Mouse (Mus musculus) brown adipose tissue, adult 24 weeks (tissue): ENCODE measurements around the gene Pcnp. TPM values are rescaled to one million over a fixed set of nuclear protein-coding genes. Genes with fewer than 3 reads are reported as not detected.
A peak's percentile ranks its signal among the peaks of the same experiment; 100 is the strongest.

Source experiments
- H3K27ac ChIP-seq: fragments of 200-500 bp; replicated peaks from 2 replicates; pipeline ENCODE4 v1.5.1; 2012; ENCODE audit warnings: low read depth, mild to moderate bottlenecking, low read length
- H3K4me1 ChIP-seq: fragments of 200-500 bp; 2 replicates; pipeline ENCODE4 v1.6.1; 2012; ENCODE audit warnings: low read length, mixed read lengths; ENCODE audit not compliant: control insufficient read depth, insufficient read depth, insufficient read length
- H3K4me3 ChIP-seq: fragments of 200-500 bp; 2 replicates; pipeline ENCODE4 v1.5.1; 2012; ENCODE audit warnings: low read depth, mild to moderate bottlenecking, low read length, moderate library complexity; ENCODE audit not compliant: insufficient read depth
- polyA plus RNA-seq: library from polyadenylated mRNA; stranded (reverse); fragments of >200 nt; gene quantifications from 2 replicates; pipeline ENCODE4 v1.2.4, GENCODE M21; 2012; ENCODE audit not compliant: missing spikeins, insufficient read depth, insufficient read length

Pcnp gene
- polyA plus RNA-seq, 1 experiment, result 80.9 TPM

GRCm38 (mm10) chr16:56008862-56009261, 20.7 kb downstream of the Pcnp start:
- Histone ChIP-seq H3K27ac (no peak overlapping the region), H3K4me3 (no peak overlapping the region), H3K4me1 (no peaks in the 10 kb centered on the region)

GRCm38 (mm10) chr16:56006798-56007197, 22.7 kb downstream of the Pcnp start:
- Histone ChIP-seq H3K4me1 (no peaks in the 10 kb centered on the region), H3K4me3 (no peak overlapping the region), H3K27ac (no peak overlapping the region)

GRCm38 (mm10) chr16:55994235-55994634, 35.3 kb downstream of the Pcnp start:
- no peak overlapping the region for H3K27ac ChIP-seq
- no peaks in the 10 kb centered on the region for H3K4me1 ChIP-seq
- H3K4me3 ChIP-seq, result no peak overlapping the region

GRCm38 (mm10) chr16:55990311-55990710, 39.2 kb downstream of the Pcnp start:
- Histone ChIP-seq H3K4me3 (no peak overlapping the region), H3K4me1 (no peaks in the 10 kb centered on the region), H3K27ac (no peak overlapping the region)

- Histone ChIP-seq H3K4me3 (no peak overlapping the region), H3K27ac (no peak overlapping the region), H3K4me1 (no peaks in the 10 kb centered on the region)
Observed at GRCm38 (mm10) chr16:55986001-55986400, 43.5 kb downstream of the Pcnp start.

GRCm38 (mm10) chr16:55974903-55975285, 54.6 kb downstream of the Pcnp start:
- H3K4me1 ChIP-seq, result no peaks in the 10 kb centered on the region
- peak overlapping the region; percentile 86 for H3K27ac ChIP-seq
- peak overlapping the region; percentile 95 for H3K4me3 ChIP-seq

GRCm38 (mm10) chr16:55974256-55974902, 55.2 kb downstream of the Pcnp start:
- Histone ChIP-seq H3K4me3 (peak overlapping the region; percentile 95), H3K4me1 (no peaks in the 10 kb centered on the region), H3K27ac (peak overlapping the region; percentile 86)

- Histone ChIP-seq H3K4me3 (peak within 1 kb of the TSS; percentile 95), H3K27ac (peak within 1 kb of the TSS; percentile 86), H3K4me1 (no peaks in the 10 kb centered on the region)
Observed at GRCm38 (mm10) chr16:55973431-55974255, 55.9 kb downstream of the Pcnp start, which contains the start of gene Zbtb11. Gene Zbtb11, plus strand, starts transcription at chr16:55973883.

- Histone ChIP-seq H3K27ac (0 out of 2 replicates have a peak overlapping the region, but pooled peaks have one; percentile 35), H3K4me1 (no peaks in the 10 kb centered on the region), H3K4me3 (peak overlapping the region; percentile 73)
Observed at GRCm38 (mm10) chr16:55972626-55973201, 56.8 kb downstream of the Pcnp start.

- H3K4me1 ChIP-seq, result no peaks in the 10 kb centered on the region
- H3K4me3 ChIP-seq, result no peak overlapping the region
- no peak overlapping the region for H3K27ac ChIP-seq
Observed at GRCm38 (mm10) chr16:55971735-55972615, 57.6 kb downstream of the Pcnp start.

GRCm38 (mm10) chr16:55970416-55970815, 59.1 kb downstream of the Pcnp start:
- no peaks in the 10 kb centered on the region for H3K4me1 ChIP-seq
- H3K4me3 ChIP-seq, result no peak overlapping the region

GRCm38 (mm10) chr16:55969147-55969546, 60.4 kb downstream of the Pcnp start:
- H3K4me3 ChIP-seq, result no peak overlapping the region
- H3K4me1 ChIP-seq, result no peaks in the 10 kb centered on the region
- no peak overlapping the region for H3K27ac ChIP-seq

More at GRCm38 (mm10) chr16:55970416-55970815, 59.1 kb downstream of the Pcnp start:
- H3K27ac ChIP-seq, result no peak overlapping the region

- peak overlapping the region; percentile 99 for H3K4me3 ChIP-seq
- no peak overlapping the region for H3K27ac ChIP-seq
- H3K4me1 ChIP-seq, result no peaks in the 10 kb centered on the region
Observed at GRCm38 (mm10) chr16:55967221-55967620, 62.3 kb downstream of the Pcnp start.

GRCm38 (mm10) chr16:55966212-55966871, 63.2 kb downstream of the Pcnp start, which contains the start of gene Rpl24:
Gene Rpl24, plus strand, starts transcription at chr16:55966275.
- Histone ChIP-seq H3K4me1 (no peaks in the 10 kb centered on the region), H3K4me3 (peak within 1 kb of the TSS; percentile 99), H3K27ac (peak within 1 kb of the TSS; percentile 94)
